Mouse (Mus musculus): ENCODE results near the gene Cog1. TPM values are rescaled to one million over a fixed set of nuclear protein-coding genes. Genes with fewer than 3 reads are reported as not detected.

Cog1 gene
- polyA plus RNA-seq, 1 experiment from 2014 or later = 42.1 TPM

- peak within 1 kb of the TSS; percentile 47 for H3K4me3 ChIP-seq
- peak within 1 kb of the TSS; percentile 77 for H3K4me2 ChIP-seq (replicated peaks)
- peak within 1 kb of the TSS; percentile 37 for H3K27ac ChIP-seq
- H3K27me3 ChIP-seq = peaks cover 30% of the 10 kb centered on the region
- WGBS = under 1% methylated on average over 54 of the region's 54 CpGs
- H3K36me3 ChIP-seq = 0 out of 2 replicates have a peak, but pooled peaks cover 2% of the 10 kb centered on the region
- ATAC-seq (ENCODE audit: low FRiP score) = peak; percentile 62
- peaks cover 42% of the 10 kb centered on the region for H3K4me1 ChIP-seq
- H3K9me3 ChIP-seq (replicated peaks) = no peaks in the 10 kb centered on the region
- H3K9ac ChIP-seq = peak within 1 kb of the TSS; percentile 61
These were observed 30.1 kb upstream of the Cog1 start, which contains the start of gene Sstr2 for GRCm38 (mm10) chr11:113618672-113619419. Gene Sstr2, plus strand, starts transcription at chr11:113619342.

- H3K9ac ChIP-seq = peak overlapping the region; percentile 61
- peaks cover 30% of the 10 kb centered on the region for H3K27me3 ChIP-seq
- H3K4me1 ChIP-seq = peaks cover 38% of the 10 kb centered on the region
- H3K27ac ChIP-seq = peak overlapping the region; percentile 35; the same call in 1 of the 2 replicates
- peaks cover 9% of the 10 kb centered on the region; the same call in 1 of the 2 replicates for H3K36me3 ChIP-seq
- WGBS = 4% methylated on average over 31 of the region's 31 CpGs
- no peak; the same call in 1 of the 2 replicates for ATAC-seq (ENCODE audit: low FRiP score)
- H3K9me3 ChIP-seq (replicated peaks) = no peaks in the 10 kb centered on the region
- peak overlapping the region; percentile 77 for H3K4me2 ChIP-seq (replicated peaks)
- peak overlapping the region; percentile 47 for H3K4me3 ChIP-seq
These were observed 29.4 kb upstream of the Cog1 start for GRCm38 (mm10) chr11:113619420-113620080.

GRCm38 (mm10) chr11:113621001-113621400 lies 28.0 kb upstream of the Cog1 start:
- Histone ChIP-seq H3K36me3 (peaks cover 19% of the 10 kb centered on the region), H3K4me1 (peaks cover 38% of the 10 kb centered on the region), H3K27me3 (peaks cover 30% of the 10 kb centered on the region), H3K9me3 (replicated peaks) (no peaks in the 10 kb centered on the region), H3K4me2 (replicated peaks) (peak overlapping the region; percentile 77), H3K27ac (no peak overlapping the region), H3K4me3 (peak overlapping the region; percentile 47), H3K9ac (peak overlapping the region; percentile 61; the same call in 1 of the 2 replicates)
- no peak for ATAC-seq (ENCODE audit: low FRiP score)
- WGBS = 63% methylated on average over 2 of the region's 2 CpGs

- WGBS = 84% methylated on average over 4 of the region's 4 CpGs
- H3K36me3 ChIP-seq = peaks cover 19% of the 10 kb centered on the region
- H3K4me3 ChIP-seq = no peak overlapping the region
- no peak overlapping the region for H3K27ac ChIP-seq
- H3K27me3 ChIP-seq = peaks cover 30% of the 10 kb centered on the region
- H3K9ac ChIP-seq = no peak overlapping the region
- H3K9me3 ChIP-seq (replicated peaks) = no peaks in the 10 kb centered on the region
- no peak for ATAC-seq (ENCODE audit: low FRiP score)
- peaks cover 38% of the 10 kb centered on the region for H3K4me1 ChIP-seq
- H3K4me2 ChIP-seq (replicated peaks) = no peak overlapping the region
These were observed 26.9 kb upstream of the Cog1 start for GRCm38 (mm10) chr11:113622028-113622427.

- H3K36me3 ChIP-seq = peaks cover 19% of the 10 kb centered on the region
- no peak overlapping the region for H3K4me3 ChIP-seq
- no peak for ATAC-seq (ENCODE audit: low FRiP score)
- no peaks in the 10 kb centered on the region for H3K9me3 ChIP-seq (replicated peaks)
- WGBS = 94% methylated on average over 18 of the region's 18 CpGs
- H3K4me2 ChIP-seq (replicated peaks) = no peak overlapping the region
- H3K27ac ChIP-seq = no peak overlapping the region
- H3K27me3 ChIP-seq = peaks cover 9% of the 10 kb centered on the region
- H3K9ac ChIP-seq = no peak overlapping the region
- H3K4me1 ChIP-seq = peaks cover 8% of the 10 kb centered on the region
These were observed 23.5 kb upstream of the Cog1 start for GRCm38 (mm10) chr11:113625437-113625836.

GRCm38 (mm10) chr11:113627785-113628184 lies 21.2 kb upstream of the Cog1 start:
- no peaks in the 10 kb centered on the region for H3K9me3 ChIP-seq (replicated peaks)
- 48% methylated on average over 4 of the region's 4 CpGs for WGBS
- peaks cover 19% of the 10 kb centered on the region for H3K36me3 ChIP-seq
- no peak for ATAC-seq (ENCODE audit: low FRiP score)
- H3K27me3 ChIP-seq = no peaks in the 10 kb centered on the region
- no peaks in the 10 kb centered on the region for H3K4me1 ChIP-seq
- no peak overlapping the region for H3K4me3 ChIP-seq
- H3K9ac ChIP-seq = no peak overlapping the region
- no peak overlapping the region for H3K4me2 ChIP-seq (replicated peaks)
- H3K27ac ChIP-seq = no peak overlapping the region

GRCm38 (mm10) chr11:113630642-113631041 lies 18.3 kb upstream of the Cog1 start:
- WGBS = 61% methylated on average over 7 of the region's 7 CpGs

GRCm38 (mm10) chr11:113631302-113631701 lies 17.7 kb upstream of the Cog1 start:
- no peaks in the 10 kb centered on the region for H3K27me3 ChIP-seq
- no peak overlapping the region for H3K4me3 ChIP-seq
- 85% methylated on average over 8 of the region's 8 CpGs for WGBS
- H3K9me3 ChIP-seq (replicated peaks) = no peaks in the 10 kb centered on the region
- no peak overlapping the region for H3K9ac ChIP-seq
- no peak for ATAC-seq (ENCODE audit: low FRiP score)
- no peak overlapping the region for H3K4me2 ChIP-seq (replicated peaks)
- no peaks in the 10 kb centered on the region for H3K36me3 ChIP-seq
- H3K4me1 ChIP-seq = no peaks in the 10 kb centered on the region
- H3K27ac ChIP-seq = no peak overlapping the region

More at GRCm38 (mm10) chr11:113630642-113631041, 18.3 kb upstream of the Cog1 start:
- Histone ChIP-seq H3K9ac (no peak overlapping the region), H3K4me3 (no peak overlapping the region), H3K4me2 (replicated peaks) (no peak overlapping the region), H3K27ac (no peak overlapping the region), H3K36me3 (no peaks in the 10 kb centered on the region), H3K9me3 (replicated peaks) (no peaks in the 10 kb centered on the region), H3K4me1 (no peaks in the 10 kb centered on the region), H3K27me3 (no peaks in the 10 kb centered on the region)
- ATAC-seq (ENCODE audit: low FRiP score) = no peak

- Histone ChIP-seq H3K4me2 (replicated peaks) (no peak overlapping the region), H3K27ac (no peak overlapping the region), H3K27me3 (no peaks in the 10 kb centered on the region), H3K9me3 (replicated peaks) (no peaks in the 10 kb centered on the region), H3K36me3 (no peaks in the 10 kb centered on the region), H3K9ac (no peak overlapping the region), H3K4me3 (no peak overlapping the region), H3K4me1 (no peaks in the 10 kb centered on the region)
- WGBS = 60% methylated on average over 8 of the region's 8 CpGs
- ATAC-seq (ENCODE audit: low FRiP score) = no peak
These were observed 17.1 kb upstream of the Cog1 start for GRCm38 (mm10) chr11:113631862-113632261.

- H3K4me1 ChIP-seq = no peaks in the 10 kb centered on the region
- 75% methylated on average over 7 of the region's 7 CpGs for WGBS
- H3K9me3 ChIP-seq (replicated peaks) = no peaks in the 10 kb centered on the region
These were observed 16.7 kb upstream of the Cog1 start for GRCm38 (mm10) chr11:113632303-113632702.

GRCm38 (mm10) chr11:113633398-113633797 lies 15.6 kb upstream of the Cog1 start:
- ATAC-seq (ENCODE audit: low FRiP score) = no peak
- Histone ChIP-seq H3K9me3 (replicated peaks) (no peaks in the 10 kb centered on the region; the same call in 1 of the 2 replicates), H3K36me3 (no peaks in the 10 kb centered on the region), H3K4me1 (no peaks in the 10 kb centered on the region), H3K4me3 (no peak overlapping the region), H3K9ac (no peak overlapping the region), H3K27me3 (no peaks in the 10 kb centered on the region), H3K4me2 (replicated peaks) (no peak overlapping the region), H3K27ac (no peak overlapping the region)
- WGBS = 89% methylated on average over 5 of the region's 5 CpGs

More at GRCm38 (mm10) chr11:113632303-113632702, 16.7 kb upstream of the Cog1 start:
- no peak overlapping the region for H3K4me2 ChIP-seq (replicated peaks)
- no peak overlapping the region for H3K27ac ChIP-seq
- no peaks in the 10 kb centered on the region for H3K27me3 ChIP-seq
- H3K36me3 ChIP-seq = no peaks in the 10 kb centered on the region
- ATAC-seq (ENCODE audit: low FRiP score) = no peak
- H3K9ac ChIP-seq = no peak overlapping the region
- H3K4me3 ChIP-seq = no peak overlapping the region

- no peak overlapping the region for H3K27ac ChIP-seq
- H3K27me3 ChIP-seq = no peaks in the 10 kb centered on the region
- no peak overlapping the region for H3K4me2 ChIP-seq (replicated peaks)
- H3K36me3 ChIP-seq = no peaks in the 10 kb centered on the region
- no peaks in the 10 kb centered on the region for H3K4me1 ChIP-seq
- H3K9me3 ChIP-seq (replicated peaks) = no peaks in the 10 kb centered on the region; the same call in 1 of the 2 replicates
- H3K4me3 ChIP-seq = no peak overlapping the region
- no peak overlapping the region for H3K9ac ChIP-seq
- no peak for ATAC-seq (ENCODE audit: low FRiP score)
- 66% methylated on average over 10 of the region's 10 CpGs for WGBS
These were observed 14.3 kb upstream of the Cog1 start for GRCm38 (mm10) chr11:113634699-113635121.

Data from hindbrain, embryonic 12.5 days (tissue).